Mouse (Mus musculus): ENCODE data around the gene 1500009L16Rik.

DNA sequence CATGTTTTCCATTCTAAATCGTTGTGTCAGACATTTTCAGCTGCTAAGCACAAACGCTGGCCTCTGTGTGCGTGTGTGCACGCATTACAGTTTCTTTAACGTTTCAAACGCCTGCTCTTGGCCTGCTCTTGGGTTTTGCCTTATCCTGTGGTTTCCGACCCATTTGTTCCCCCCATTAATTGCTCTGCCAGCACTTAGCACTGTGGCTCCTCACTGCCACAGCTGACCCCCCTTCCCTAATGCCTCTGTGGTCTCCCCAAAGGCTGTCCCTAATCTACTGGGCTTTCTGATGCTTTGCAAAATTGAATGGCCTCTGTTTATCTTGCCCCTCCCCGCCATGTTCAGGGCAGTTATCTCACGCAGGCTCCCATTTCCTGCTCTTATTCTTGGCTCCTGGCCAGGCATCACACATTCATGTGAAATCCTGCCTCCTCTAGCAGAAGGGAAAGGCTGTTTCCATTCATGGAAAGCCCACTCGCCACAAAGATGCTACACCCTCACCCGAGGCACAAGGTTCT, 82.6 kb downstream of the 1500009L16Rik start:
- TF ChIP-seq CTCF (IDR thresholded peaks at IDR 0.05; ENCODE audit: insufficient read depth, low read depth, low read length) (no peak), POLR2A (IDR thresholded peaks at IDR 0.05; ENCODE audit: insufficient read depth, low read depth, low read length) (no peak)
